Mouse (Mus musculus) heart, adult 2 months (tissue): ENCODE results near the gene Zbed4. TPM values are rescaled to one million over a fixed set of nuclear protein-coding genes. Genes with fewer than 3 reads are reported as not detected.
"Not testable (repeated sequence)": the region's sequence is repeated elsewhere in the genome, so short reads cannot be mapped to it uniquely, and the experiment has no call there.

Source experiments
- DNase-seq, 2 experiments: peaks; one replicate each; pipeline ENCODE4 v3.0.0; 2021
- H3K27ac ChIP-seq: fragments of 200-600 bp; 2 replicates; pipeline ENCODE4 v1.8.1; 2022
- H3K27me3 ChIP-seq: fragments of 200-500 bp; 2 replicates; pipeline ENCODE4 v1.6.1; 2012; ENCODE audit warnings: mild to moderate bottlenecking, low read length, inconsistent platforms, mixed read lengths; ENCODE audit not compliant: control insufficient read depth, insufficient read depth
- H3K36me3 ChIP-seq: fragments of 200-500 bp; 2 replicates; pipeline ENCODE4 v1.6.1; 2012; ENCODE audit warnings: low read length, inconsistent platforms; ENCODE audit not compliant: control insufficient read depth, insufficient read depth
- H3K4me1 ChIP-seq: fragments of 200-500 bp; 2 replicates; pipeline ENCODE4 v1.6.1; 2011; ENCODE audit warnings: low read length; ENCODE audit not compliant: control insufficient read depth, insufficient read depth
- H3K4me3 ChIP-seq: fragments of 200-600 bp; 2 replicates; pipeline ENCODE4 v1.8.1; 2022
- H3K79me2 ChIP-seq: fragments of 200-500 bp; replicated peaks from 2 replicates; pipeline ENCODE4 v1.6.1; 2012; ENCODE audit warnings: mild to moderate bottlenecking, inconsistent platforms, low read length, moderate library complexity, mixed read lengths; ENCODE audit not compliant: control insufficient read depth, insufficient read depth
- H3K9ac ChIP-seq: fragments of 200-500 bp; 2 replicates; pipeline ENCODE4 v1.6.1; 2012; ENCODE audit warnings: low read depth, mild to moderate bottlenecking, control low read depth, inconsistent platforms, low read length, mixed read lengths
- CTCF ChIP-seq: fragments of 200-600 bp; IDR thresholded peaks from 2 replicates; pipeline ENCODE4 v1.8.1; 2022; ENCODE audit warnings: antibody characterized with exemption, mild to moderate bottlenecking, moderate library complexity
- EP300 ChIP-seq: fragments of 200-500 bp; IDR thresholded peaks from 2 replicates; pipeline ENCODE4 v1.6.1; 2011; ENCODE audit warnings: low read depth, low read length, control low read depth; ENCODE audit not compliant: insufficient read depth
- POLR2A ChIP-seq: fragments of 200-500 bp; IDR thresholded peaks from 2 replicates; pipeline ENCODE4 v1.6.1; 2011; ENCODE audit warnings: mild to moderate bottlenecking, low read depth, low read length, control low read depth; ENCODE audit not compliant: insufficient read depth
- WGBS: fragments of 180-500 bp; shearing (Covaris S2); methylation state at CpG from one replicate; pipeline ENCODE4 v1.1.7; 2018; 5-methylcytosine and 5-hydroxymethylcytosine counted together
- intact Hi-C: fragments of 180-260 bp; cut with DNase I; formaldehyde crosslinking; loops from one replicate; pipeline ENCODE4 v1.15.1; 2025
- polyA plus RNA-seq: library from polyadenylated mRNA; depleted of rRNA; stranded (reverse); fragments of >200 nt; gene quantifications from 2 replicates; pipeline ENCODE4 v1.2.3, GENCODE M21; 2012
- total RNA-seq, 2 experiments: library from RNA; stranded (reverse); gene quantifications; 2 replicates each; pipeline ENCODE4 v1.2.3; 2021

Zbed4 gene
- total and polyA plus RNA-seq, 3 experiments = 3.3 to 9.1 (median 8.2) TPM

DNA sequence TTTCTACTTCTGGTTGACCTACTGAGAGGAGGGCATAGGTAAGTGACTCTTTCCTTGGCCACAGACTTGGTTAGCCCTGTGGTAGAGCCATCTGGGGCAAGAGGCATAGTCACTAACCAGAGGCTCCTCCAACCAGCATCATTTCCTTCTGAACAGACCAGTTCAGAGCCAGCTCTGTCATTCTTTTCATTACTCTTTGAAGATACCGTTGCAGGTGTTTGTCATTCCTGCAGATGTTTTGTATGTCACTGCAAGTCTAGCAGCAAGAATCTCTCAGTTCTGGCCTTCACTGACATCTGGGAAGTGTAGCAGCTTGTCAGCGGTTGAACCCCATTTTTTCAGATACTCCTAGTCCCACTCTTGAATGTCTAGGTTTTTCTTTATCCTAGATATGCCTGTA lies 3.4 kb downstream of the Zbed4 start:
- Histone ChIP-seq H3K36me3 (no peaks in the 10 kb centered on the region; the same call in 1 of the 2 replicates), H3K4me1 (peaks cover 4% of the 10 kb centered on the region), H3K79me2 (no peaks in the 10 kb centered on the region), H3K9ac (no peak overlapping the region), H3K27ac (no peak overlapping the region), H3K27me3 (no peaks in the 10 kb centered on the region), H3K4me3 (no peak overlapping the region)
- DNase-seq = no peak
- intact Hi-C loops = loop anchor here (5.0 kb wide), 1 partner anchor 62 kb away; the partner anchor contains the start of genes Alg12 and Creld2
- 77% methylated on average over 2 of the region's 2 CpGs for WGBS
- no peak for TF ChIP-seq CTCF
- TF ChIP-seq POLR2A = no peak
- TF ChIP-seq EP300 = no peak

- TF ChIP-seq CTCF (no peak), EP300 (no peak), POLR2A (no peak)
- no peak for DNase-seq
- H3K79me2 ChIP-seq = no peaks in the 10 kb centered on the region
- WGBS = 96% methylated on average over 18 of the region's 18 CpGs
- no peak overlapping the region for H3K4me3 ChIP-seq
- H3K27me3 ChIP-seq = no peaks in the 10 kb centered on the region
- H3K36me3 ChIP-seq = no peaks in the 10 kb centered on the region; the same call in none of the 2 replicates
- H3K9ac ChIP-seq = no peak overlapping the region
- intact Hi-C loops = no loop called here
- no peak overlapping the region for H3K27ac ChIP-seq
- peaks cover 2% of the 10 kb centered on the region for H3K4me1 ChIP-seq
These were observed 4.3 kb downstream of the Zbed4 start for GRCm38 (mm10) chr15:88755761-88756160.

- no peak overlapping the region for H3K4me3 ChIP-seq
- no peak for DNase-seq
- no peaks in the 10 kb centered on the region for H3K79me2 ChIP-seq
- 37% methylated on average over 3 of the region's 3 CpGs for WGBS
- H3K27ac ChIP-seq = no peak overlapping the region
- H3K36me3 ChIP-seq = no peaks in the 10 kb centered on the region; the same call in none of the 2 replicates
- intact Hi-C loops = no loop called here
- no peak overlapping the region for H3K9ac ChIP-seq
- no peaks in the 10 kb centered on the region for H3K27me3 ChIP-seq
- TF ChIP-seq EP300 = no peak
- TF ChIP-seq POLR2A = no peak
- no peak for TF ChIP-seq CTCF
- H3K4me1 ChIP-seq = peaks cover 2% of the 10 kb centered on the region
These were observed 6.6 kb downstream of the Zbed4 start for GRCm38 (mm10) chr15:88758061-88758460.

- Histone ChIP-seq H3K27ac (no peak overlapping the region), H3K4me1 (peaks cover 2% of the 10 kb centered on the region), H3K36me3 (no peaks in the 10 kb centered on the region; the same call in none of the 2 replicates), H3K4me3 (no peak overlapping the region), H3K27me3 (no peaks in the 10 kb centered on the region), H3K9ac (no peak overlapping the region), H3K79me2 (no peaks in the 10 kb centered on the region)
- TF ChIP-seq POLR2A = no peak
- no peak for TF ChIP-seq EP300
- no peak for TF ChIP-seq CTCF
- WGBS = 90% methylated on average over 4 of the region's 4 CpGs
- DNase-seq = no peak
- intact Hi-C loops = no loop called here
These were observed 10.1 kb downstream of the Zbed4 start for GRCm38 (mm10) chr15:88761551-88761950.

DNA sequence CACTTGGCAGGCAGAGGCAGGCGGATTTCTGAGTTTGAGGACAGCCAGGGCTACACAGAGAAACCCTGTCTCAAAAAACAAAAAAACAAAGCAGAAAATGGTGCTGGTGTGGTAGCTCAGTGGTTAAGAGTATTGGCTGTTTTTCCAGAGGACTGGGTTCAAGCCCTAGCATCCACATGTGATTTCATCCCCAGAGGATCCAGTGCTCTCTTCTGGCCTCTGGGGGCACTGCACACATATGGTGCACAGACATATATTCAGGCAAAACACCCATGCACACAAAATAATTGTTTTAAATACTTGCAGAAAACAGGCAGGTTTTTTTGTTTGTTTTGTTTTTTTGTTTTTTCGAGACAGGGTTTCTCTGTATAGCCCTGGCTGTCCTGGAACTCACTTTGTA lies 14.7 kb downstream of the Zbed4 start:
- H3K27ac ChIP-seq = not testable (repeated sequence)
- WGBS = 96% methylated on average over 2 of the region's 2 CpGs

GRCm38 (mm10) chr15:88768537-88768936 lies 17.1 kb downstream of the Zbed4 start:
- no peaks in the 10 kb centered on the region for H3K36me3 ChIP-seq
- no peaks in the 10 kb centered on the region for H3K4me1 ChIP-seq
- no peak overlapping the region for H3K4me3 ChIP-seq
- WGBS = 83% methylated on average over 1 of the region's 1 CpGs
- no peak overlapping the region for H3K9ac ChIP-seq
- H3K27me3 ChIP-seq = no peaks in the 10 kb centered on the region
- no peak for TF ChIP-seq POLR2A
- TF ChIP-seq CTCF = no peak
- TF ChIP-seq EP300 = no peak
- DNase-seq = no peak
- intact Hi-C loops = no loop called here
- H3K27ac ChIP-seq = no peak overlapping the region
- H3K79me2 ChIP-seq = no peaks in the 10 kb centered on the region

More for the DNA sequence above, 14.7 kb downstream of the Zbed4 start:
- TF ChIP-seq CTCF = 0 out of 2 replicates have a peak, but pooled peaks have one; percentile 14
- intact Hi-C loops, H3K4me3 ChIP-seq, DNase-seq, H3K9ac ChIP-seq, H3K36me3 ChIP-seq, H3K27me3 ChIP-seq, H3K79me2 ChIP-seq, H3K4me1 ChIP-seq: not testable (repeated sequence)
